Mouse (Mus musculus): ENCODE measurements around the gene Kcnk7. TPM values are rescaled to one million over a fixed set of nuclear protein-coding genes. Genes with fewer than 3 reads are reported as not detected.

The Kcnk7 gene
- total RNA-seq, 1 experiment = 0.67 TPM

DNA sequence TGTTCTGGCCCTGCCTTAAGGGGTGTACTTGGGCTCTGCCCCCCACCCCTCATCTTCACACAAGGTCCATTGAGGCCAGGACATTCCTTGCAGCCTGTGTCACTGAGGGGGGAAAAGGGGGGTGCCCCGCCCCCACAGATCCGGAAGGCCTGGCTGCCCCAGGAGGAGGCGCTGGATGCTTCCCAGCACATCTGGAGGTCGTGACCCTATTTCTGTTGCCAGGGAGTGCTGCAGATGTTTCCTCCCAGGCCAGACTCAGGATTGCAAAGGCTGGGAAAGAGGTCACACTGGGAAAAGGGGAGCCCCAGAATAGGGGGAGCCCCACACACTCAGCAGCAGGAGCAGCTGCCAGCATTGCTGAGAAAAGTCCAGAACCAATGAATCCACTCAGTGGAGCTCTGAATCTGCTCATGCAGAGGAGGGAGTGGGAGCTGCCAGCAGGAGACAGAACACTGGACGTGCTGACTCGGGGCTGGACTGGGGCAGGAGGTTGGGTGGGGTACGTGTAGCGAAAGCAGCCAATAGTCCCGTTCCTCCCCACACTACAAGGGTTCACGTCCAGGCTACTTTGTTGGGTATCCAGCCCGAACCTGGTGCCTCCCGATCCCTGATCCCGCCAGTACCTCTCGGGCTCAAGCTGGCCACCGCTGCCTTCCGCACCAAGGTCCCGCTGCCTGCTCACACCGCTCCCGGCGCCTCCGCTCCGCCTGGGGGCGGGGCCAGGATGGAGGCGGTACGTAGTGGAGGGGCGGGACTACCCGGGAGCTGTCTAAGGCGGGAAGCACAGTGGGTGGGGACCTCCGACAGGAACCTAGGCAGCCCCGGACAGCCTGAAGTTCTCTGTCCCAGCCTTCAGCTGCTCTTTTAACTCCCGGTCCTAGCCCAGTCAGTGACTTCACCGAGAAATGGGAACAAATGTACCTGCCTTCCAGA lies 40.9 kb upstream of the Kcnk7 start, which contains the start of gene Sipa1:
TSS of gene Sipa1 (minus strand) at position 727 of the 933 bp plus-strand sequence.
- Histone ChIP-seq H3K4me3 (ENCODE audit: insufficient read depth in 1 of 2, low read depth in 1 of 2, low read length in 2 of 2, poor library complexity in 1 of 2, severe bottlenecking in 1 of 2) (peak within 1 kb of the TSS; percentile 62 to 76), H3K9ac (ENCODE audit: insufficient read depth, low read depth, low read length, poor library complexity, severe bottlenecking) (peak within 1 kb of the TSS; percentile 55), H3K27ac (ENCODE audit: insufficient read depth, low read depth, low read length, poor library complexity, severe bottlenecking) (no peak within 1 kb of the TSS), H3K36me3 (ENCODE audit: control insufficient read depth, insufficient read depth, low read length, poor library complexity, severe bottlenecking) (peaks cover 15% of the 10 kb centered on the region; the same call in 1 of the 2 replicates), H3K9me3 (ENCODE audit: control insufficient read depth, insufficient read depth, low read depth, low read length) (no peaks in the 10 kb centered on the region), H3K4me1 (ENCODE audit: control insufficient read depth in 2 of 2, insufficient read depth in 2 of 2, low read length in 2 of 2, poor library complexity in 1 of 2) (peaks cover 7 to 20% of the 10 kb centered on the region in 2 experiments; a peak in 3 of 4 replicates)
- in situ Hi-C loops (cut with MboI; ENCODE audit: low sequenced_read_pairs in 2 of 2, unreplicated experiment in 2 of 2) = no loop called here
- DNase-seq (ENCODE audit: low read depth, low spot score) = peak; percentile 84
- no peak for TF ChIP-seq MAFK (IDR thresholded peaks at IDR 0.05; ENCODE audit: insufficient read depth, low read depth, low read length)
- TF ChIP-seq HCFC1 (IDR thresholded peaks at IDR 0.05; ENCODE audit: borderline replicate concordance, insufficient read depth, low read length) = no peak
- no peak for TF ChIP-seq ZNF384 (IDR thresholded peaks at IDR 0.05; ENCODE audit: low read depth, low read length)
- no peak for TF ChIP-seq CHD2 (IDR thresholded peaks at IDR 0.05; ENCODE audit: low read depth, low read length)
- no peak for TF ChIP-seq ZC3H11A (IDR thresholded peaks at IDR 0.05; ENCODE audit: borderline replicate concordance, low read depth, low read length)

DNA sequence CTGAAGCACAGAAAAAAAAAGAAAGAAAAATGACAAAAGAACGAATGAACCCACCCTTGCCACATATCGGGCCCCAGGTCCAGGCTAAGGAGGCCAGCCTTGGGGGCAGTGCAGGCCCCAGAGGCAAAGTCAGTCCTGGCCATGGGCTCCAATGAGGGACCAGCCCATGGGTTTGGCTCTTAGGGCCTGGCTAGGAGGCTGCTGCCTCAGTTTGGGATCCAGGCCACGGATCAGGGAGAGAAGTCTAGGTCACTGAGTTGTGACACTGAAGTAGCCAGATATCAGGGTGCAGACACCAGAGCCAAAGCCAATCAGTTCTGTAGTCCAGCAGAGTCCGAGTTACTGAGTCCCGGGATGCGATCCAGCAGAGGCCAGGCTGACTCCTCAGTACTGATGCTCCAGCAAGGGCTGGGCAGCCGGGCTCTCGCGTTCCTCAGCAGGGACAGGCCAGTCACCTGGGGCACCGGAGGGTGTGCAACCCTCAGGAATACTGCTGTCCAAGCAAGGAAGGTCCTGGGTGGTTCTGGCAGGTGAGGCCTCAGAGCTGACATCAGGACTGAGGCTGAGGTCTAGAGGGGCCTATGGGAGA lies 39.4 kb upstream of the Kcnk7 start:
- Histone ChIP-seq H3K4me1 (ENCODE audit: control insufficient read depth in 2 of 2, insufficient read depth in 2 of 2, low read length in 2 of 2, poor library complexity in 1 of 2) (peaks cover 7 to 20% of the 10 kb centered on the region in 2 experiments; a peak in 2 of 4 replicates), H3K36me3 (ENCODE audit: control insufficient read depth, insufficient read depth, low read length, poor library complexity, severe bottlenecking) (peaks cover 21% of the 10 kb centered on the region; the same call in 1 of the 2 replicates), H3K9ac (ENCODE audit: insufficient read depth, low read depth, low read length, poor library complexity, severe bottlenecking) (no peak overlapping the region), H3K27ac (ENCODE audit: insufficient read depth, low read depth, low read length, poor library complexity, severe bottlenecking) (no peak overlapping the region), H3K4me3 (ENCODE audit: insufficient read depth in 1 of 2, low read depth in 1 of 2, low read length in 2 of 2, poor library complexity in 1 of 2, severe bottlenecking in 1 of 2) (no peak overlapping the region), H3K9me3 (ENCODE audit: control insufficient read depth, insufficient read depth, low read depth, low read length) (no peaks in the 10 kb centered on the region)
- no peak for DNase-seq (ENCODE audit: low read depth, low spot score)
- in situ Hi-C loops (cut with MboI; ENCODE audit: low sequenced_read_pairs in 2 of 2, unreplicated experiment in 2 of 2) = no loop called here
- no peak for TF ChIP-seq HCFC1 (IDR thresholded peaks at IDR 0.05; ENCODE audit: borderline replicate concordance, insufficient read depth, low read length)
- no peak for TF ChIP-seq ZNF384 (IDR thresholded peaks at IDR 0.05; ENCODE audit: low read depth, low read length)
- TF ChIP-seq CHD2 (IDR thresholded peaks at IDR 0.05; ENCODE audit: low read depth, low read length) = no peak
- no peak for TF ChIP-seq MAFK (IDR thresholded peaks at IDR 0.05; ENCODE audit: insufficient read depth, low read depth, low read length)
- TF ChIP-seq ZC3H11A (IDR thresholded peaks at IDR 0.05; ENCODE audit: borderline replicate concordance, low read depth, low read length) = no peak

DNA sequence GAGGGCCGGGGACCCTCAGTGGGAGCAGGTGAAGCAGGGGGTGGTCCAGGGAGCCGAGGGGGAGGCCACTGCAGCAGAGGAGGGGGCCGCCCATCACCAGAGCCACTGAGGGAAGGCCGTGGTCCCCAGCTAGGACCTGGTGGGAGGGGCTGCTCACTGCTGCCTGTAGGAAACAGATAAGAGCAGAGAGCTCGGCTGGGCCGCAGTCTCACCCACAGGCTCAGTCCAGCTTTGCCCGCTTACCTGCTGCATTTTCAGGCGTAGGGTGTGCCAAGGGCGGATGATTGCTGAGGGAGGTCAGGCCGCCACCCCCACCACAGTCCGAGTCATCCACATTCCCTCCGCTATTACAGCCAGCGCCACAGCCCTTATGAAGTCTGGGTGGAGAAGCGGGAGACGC lies 38.7 kb upstream of the Kcnk7 start:
- no peak overlapping the region for H3K27ac ChIP-seq (ENCODE audit: insufficient read depth, low read depth, low read length, poor library complexity, severe bottlenecking)

DNA sequence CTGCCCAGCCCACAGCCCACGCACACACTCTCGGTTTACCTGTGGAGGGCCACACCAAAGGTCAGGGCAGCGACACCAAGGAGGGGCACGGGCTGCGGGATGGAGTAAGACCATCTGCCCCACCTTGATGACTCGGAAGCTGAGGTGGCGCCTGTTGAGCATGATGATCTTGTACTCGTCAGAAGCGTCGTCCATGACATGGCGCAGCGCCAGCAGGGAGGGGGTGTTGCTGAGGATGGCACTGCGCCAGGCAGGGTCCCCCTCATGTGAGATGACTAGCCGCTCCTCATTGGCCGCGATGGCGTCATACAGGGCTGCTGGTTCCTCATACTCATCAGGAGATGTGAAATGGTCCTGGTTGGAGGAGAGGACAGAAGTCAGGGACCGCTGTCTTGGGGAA lies 37.8 kb upstream of the Kcnk7 start:
- no peak overlapping the region for H3K9ac ChIP-seq (ENCODE audit: insufficient read depth, low read depth, low read length, poor library complexity, severe bottlenecking)
- H3K4me3 ChIP-seq (ENCODE audit: insufficient read depth in 1 of 2, low read depth in 1 of 2, low read length in 2 of 2, poor library complexity in 1 of 2, severe bottlenecking in 1 of 2) = no peak overlapping the region
- TF ChIP-seq ZC3H11A (IDR thresholded peaks at IDR 0.05; ENCODE audit: borderline replicate concordance, low read depth, low read length) (no peak), MAFK (IDR thresholded peaks at IDR 0.05; ENCODE audit: insufficient read depth, low read depth, low read length) (no peak), CHD2 (IDR thresholded peaks at IDR 0.05; ENCODE audit: low read depth, low read length) (no peak), HCFC1 (IDR thresholded peaks at IDR 0.05; ENCODE audit: borderline replicate concordance, insufficient read depth, low read length) (no peak), ZNF384 (IDR thresholded peaks at IDR 0.05; ENCODE audit: low read depth, low read length) (no peak)
- peaks cover 22% of the 10 kb centered on the region; the same call in 1 of the 2 replicates for H3K36me3 ChIP-seq (ENCODE audit: control insufficient read depth, insufficient read depth, low read length, poor library complexity, severe bottlenecking)
- no peaks in the 10 kb centered on the region for H3K9me3 ChIP-seq (ENCODE audit: control insufficient read depth, insufficient read depth, low read depth, low read length)
- in situ Hi-C loops (cut with MboI; ENCODE audit: low sequenced_read_pairs in 2 of 2, unreplicated experiment in 2 of 2) = no loop called here
- DNase-seq (ENCODE audit: low read depth, low spot score) = no peak
- H3K27ac ChIP-seq (ENCODE audit: insufficient read depth, low read depth, low read length, poor library complexity, severe bottlenecking) = no peak overlapping the region
- peaks cover 7 to 13% of the 10 kb centered on the region in 2 experiments; a peak in 2 of 4 replicates for H3K4me1 ChIP-seq (ENCODE audit: control insufficient read depth in 2 of 2, insufficient read depth in 2 of 2, low read length in 2 of 2, poor library complexity in 1 of 2)

More for the DNA sequence above, 38.7 kb upstream of the Kcnk7 start:
- Histone ChIP-seq H3K4me1 (ENCODE audit: control insufficient read depth in 2 of 2, insufficient read depth in 2 of 2, low read length in 2 of 2, poor library complexity in 1 of 2) (peaks cover 7 to 20% of the 10 kb centered on the region in 2 experiments; a peak in 2 of 4 replicates), H3K36me3 (ENCODE audit: control insufficient read depth, insufficient read depth, low read length, poor library complexity, severe bottlenecking) (peaks cover 21% of the 10 kb centered on the region; the same call in 1 of the 2 replicates), H3K4me3 (ENCODE audit: insufficient read depth in 1 of 2, low read depth in 1 of 2, low read length in 2 of 2, poor library complexity in 1 of 2, severe bottlenecking in 1 of 2) (no peak overlapping the region), H3K9me3 (ENCODE audit: control insufficient read depth, insufficient read depth, low read depth, low read length) (no peaks in the 10 kb centered on the region), H3K9ac (ENCODE audit: insufficient read depth, low read depth, low read length, poor library complexity, severe bottlenecking) (no peak overlapping the region)
- in situ Hi-C loops (cut with MboI; ENCODE audit: low sequenced_read_pairs in 2 of 2, unreplicated experiment in 2 of 2) = no loop called here
- DNase-seq (ENCODE audit: low read depth, low spot score) = no peak
- no peak for TF ChIP-seq MAFK (IDR thresholded peaks at IDR 0.05; ENCODE audit: insufficient read depth, low read depth, low read length)
- TF ChIP-seq HCFC1 (IDR thresholded peaks at IDR 0.05; ENCODE audit: borderline replicate concordance, insufficient read depth, low read length) = no peak
- no peak for TF ChIP-seq ZNF384 (IDR thresholded peaks at IDR 0.05; ENCODE audit: low read depth, low read length)
- no peak for TF ChIP-seq CHD2 (IDR thresholded peaks at IDR 0.05; ENCODE audit: low read depth, low read length)
- TF ChIP-seq ZC3H11A (IDR thresholded peaks at IDR 0.05; ENCODE audit: borderline replicate concordance, low read depth, low read length) = no peak
